Mouse (Mus musculus) CH12.LX (cell line): ENCODE data around the gene Il1b. TPM values are rescaled to one million over a fixed set of nuclear protein-coding genes. Genes with fewer than 3 reads are reported as not detected.

Experiments
- DNase-seq: peaks from one replicate; pipeline ENCODE4 v3.0.0-alpha.2; 2013; ENCODE audit errors: extremely low read depth
- H3K27ac ChIP-seq: 2 replicates; pipeline ENCODE4 v1.5.1; 2012; ENCODE audit warnings: low read depth, mild to moderate bottlenecking, control low read depth, moderate library complexity; ENCODE audit not compliant: insufficient read depth
- H3K27me3 ChIP-seq: replicated peaks from 2 replicates; pipeline ENCODE3; 2012; ENCODE audit warnings: inconsistent platforms
- H3K36me3 ChIP-seq, 2 experiments: replicated peaks in 1 of 2; 2 replicates each; pipeline versions ENCODE3 to v1.6.1; 2012; ENCODE audit warnings: inconsistent platforms in 1 of 2, low read length in 1 of 2, mild to moderate bottlenecking in 1 of 2, mixed read lengths in 1 of 2, moderate library complexity in 1 of 2; ENCODE audit not compliant: control insufficient read depth in 1 of 2, insufficient read depth in 1 of 2
- H3K4me1 ChIP-seq, 2 experiments: 2 replicates each; pipeline ENCODE4 v1.6.1; 2012; ENCODE audit warnings: inconsistent platforms in 1 of 2, moderate library complexity in 1 of 2; ENCODE audit not compliant: insufficient read depth in 2 of 2, control insufficient read depth in 1 of 2
- H3K4me2 ChIP-seq: 2 replicates; pipeline ENCODE4 v1.6.1; 2012; ENCODE audit warnings: low read depth, mild to moderate bottlenecking, control low read depth; ENCODE audit not compliant: poor library complexity, insufficient read depth, severe bottlenecking
- H3K4me3 ChIP-seq, 3 experiments: fragments of 150-350 bp in 1 of 3; sonication (generic) in 1 of 3; replicated peaks in 1 of 3; 2 replicates each; pipeline versions ENCODE3 to v1.5.1; 2011 to 2012; ENCODE audit warnings: low read depth in 2 of 3, low read length in 2 of 3, mild to moderate bottlenecking in 2 of 3, moderate library complexity in 2 of 3, control low read depth in 1 of 3, improper control_type of control experiment in 1 of 3, inconsistent platforms in 1 of 3, mixed read lengths in 1 of 3; ENCODE audit not compliant: poor library complexity in 1 of 3
- H3K79me2 ChIP-seq: replicated peaks from 2 replicates; pipeline ENCODE4 v1.6.1; 2012; ENCODE audit warnings: mild to moderate bottlenecking, moderate library complexity; ENCODE audit not compliant: control insufficient read depth, poor library complexity, insufficient read depth, severe bottlenecking; ENCODE audit errors: extremely low read depth
- H3K9ac ChIP-seq: 2 replicates; pipeline ENCODE4 v1.6.1; 2012; ENCODE audit warnings: low read depth, mild to moderate bottlenecking, control low read depth, moderate library complexity; ENCODE audit not compliant: insufficient read depth
- H3K9me3 ChIP-seq: replicated peaks from 2 replicates; pipeline ENCODE3; 2012; ENCODE audit warnings: low read length, inconsistent platforms, mixed read lengths
- BHLHE40 ChIP-seq: IDR thresholded peaks from 2 replicates; pipeline ENCODE4 v1.6.1; 2011; ENCODE audit warnings: mild to moderate bottlenecking, low read depth, low read length, improper control_type of control experiment
- CHD1 ChIP-seq: IDR thresholded peaks from 2 replicates; pipeline ENCODE4 v1.6.1; 2012; ENCODE audit warnings: low read depth, low read length, improper control_type of control experiment, inconsistent platforms
- CHD2 ChIP-seq: IDR thresholded peaks from 2 replicates; pipeline ENCODE4 v1.6.1; 2011; ENCODE audit warnings: low read length, improper control_type of control experiment
- CTCF ChIP-seq, 2 experiments: IDR thresholded peaks in 1 of 2; conservative IDR thresholded peaks in 1 of 2; 2 replicates each; pipeline ENCODE4 v1.5.1; 2011 to 2012; ENCODE audit warnings: low read depth in 2 of 2, low read length in 2 of 2, improper control_type of control experiment in 1 of 2, inconsistent platforms in 1 of 2, mild to moderate bottlenecking in 1 of 2, moderate library complexity in 1 of 2
- ELF1 ChIP-seq: IDR thresholded peaks from 2 replicates; pipeline ENCODE4 v1.6.1; 2014; ENCODE audit warnings: low read depth, mild to moderate bottlenecking, inconsistent platforms, low read length, improper control_type of control experiment
- HCFC1 ChIP-seq: IDR thresholded peaks from 2 replicates; pipeline ENCODE4 v1.6.1; 2012; ENCODE audit warnings: low read depth, mild to moderate bottlenecking, inconsistent platforms, low read length, improper control_type of control experiment
- KAT2A ChIP-seq: IDR thresholded peaks from 2 replicates; pipeline ENCODE4 v1.6.1; 2012; ENCODE audit warnings: low read length, improper control_type of control experiment, inconsistent platforms; ENCODE audit not compliant: insufficient replicate concordance
- MAX ChIP-seq: IDR thresholded peaks from 2 replicates; pipeline ENCODE4 v1.6.1; 2011; ENCODE audit warnings: low read length, improper control_type of control experiment
- MEF2A ChIP-seq: IDR thresholded peaks from 2 replicates; pipeline ENCODE4 v1.6.1; 2014; ENCODE audit warnings: low read depth, mild to moderate bottlenecking, inconsistent platforms, low read length, improper control_type of control experiment, borderline replicate concordance
- MXI1 ChIP-seq: IDR thresholded peaks from 2 replicates; pipeline ENCODE4 v1.6.1; 2011; ENCODE audit warnings: mild to moderate bottlenecking, low read depth, low read length, improper control_type of control experiment
- NELFE ChIP-seq: IDR thresholded peaks from 2 replicates; pipeline ENCODE4 v1.6.1; 2011; ENCODE audit warnings: low read depth, low read length, improper control_type of control experiment
- NRF1 ChIP-seq: IDR thresholded peaks from 2 replicates; pipeline ENCODE4 v1.6.1; 2014; ENCODE audit warnings: low read depth, mild to moderate bottlenecking, inconsistent platforms, low read length, improper control_type of control experiment, moderate library complexity
- PAX5 ChIP-seq: IDR thresholded peaks from 2 replicates; pipeline ENCODE4 v1.6.1; 2012; ENCODE audit warnings: low read length, inconsistent platforms, mixed read lengths
- POLR2A ChIP-seq: IDR thresholded peaks from 2 replicates; pipeline ENCODE4 v1.6.1; 2011; ENCODE audit warnings: low read depth, mild to moderate bottlenecking, improper control_type of control experiment, low read length
- RAD21 ChIP-seq: IDR thresholded peaks from 2 replicates; pipeline ENCODE4 v1.6.1; 2011; ENCODE audit warnings: low read depth, mild to moderate bottlenecking, low read length, improper control_type of control experiment, moderate library complexity
- SMC3 ChIP-seq: IDR thresholded peaks from 2 replicates; pipeline ENCODE4 v1.6.1; 2011; ENCODE audit warnings: low read depth, low read length, improper control_type of control experiment
- TBP ChIP-seq: conservative IDR thresholded peaks from 2 replicates; pipeline ENCODE4 v1.6.1; 2011; ENCODE audit warnings: low read depth, low read length, improper control_type of control experiment
- TCF12 ChIP-seq: IDR thresholded peaks from 2 replicates; pipeline ENCODE4 v1.6.1; 2014; ENCODE audit warnings: low read depth, mild to moderate bottlenecking, inconsistent platforms, low read length, improper control_type of control experiment
- USF1 ChIP-seq: IDR thresholded peaks from 2 replicates; pipeline ENCODE4 v1.6.1; 2014; ENCODE audit warnings: low read depth, mild to moderate bottlenecking, inconsistent platforms, low read length, improper control_type of control experiment
- ZC3H11A ChIP-seq: IDR thresholded peaks from 2 replicates; pipeline ENCODE4 v1.6.1; 2012; ENCODE audit warnings: low read depth, mild to moderate bottlenecking, inconsistent platforms, low read length, improper control_type of control experiment
- dilution Hi-C: fragments of 300-500 bp; cut with MboI; formaldehyde crosslinking; loops from 2 replicates; pipeline ENCODE4 v1.14.3; 2020; ENCODE audit warnings: low sequenced_read_pairs; ENCODE audit not compliant: extremely low pct_unique_long_range_greater_than_20kb, extremely low pct_ligation_motif_present
- in situ Hi-C: fragments of 300-500 bp; cut with MboI; formaldehyde crosslinking; loops from 3 replicates; pipeline ENCODE4 v1.14.3; 2019; ENCODE audit warnings: low sequenced_read_pairs, low pct_ligation_motif_present, low pct_unique_long_range_greater_than_20kb, mixed read lengths
- polyA plus RNA-seq: library from polyadenylated mRNA; unstranded; fragments of >175 nt; gene quantifications from 2 replicates; pipeline ENCODE4 v1.2.1, GENCODE M21; 2012; ENCODE audit warnings: low read depth; ENCODE audit not compliant: insufficient read length
- total RNA-seq, 2 experiments: library from RNA; depleted of rRNA; stranded (reverse); fragments of 300-350 nt in 1 of 2; fragments of >200 nt in 1 of 2; gene quantifications; 2 replicates each; pipeline ENCODE4 v1.2.3; 2012 to 2014

Gene Il1b
- total and polyA plus RNA-seq, 3 experiments: 0.23 to 0.44 TPM; not detected in 1

DNA sequence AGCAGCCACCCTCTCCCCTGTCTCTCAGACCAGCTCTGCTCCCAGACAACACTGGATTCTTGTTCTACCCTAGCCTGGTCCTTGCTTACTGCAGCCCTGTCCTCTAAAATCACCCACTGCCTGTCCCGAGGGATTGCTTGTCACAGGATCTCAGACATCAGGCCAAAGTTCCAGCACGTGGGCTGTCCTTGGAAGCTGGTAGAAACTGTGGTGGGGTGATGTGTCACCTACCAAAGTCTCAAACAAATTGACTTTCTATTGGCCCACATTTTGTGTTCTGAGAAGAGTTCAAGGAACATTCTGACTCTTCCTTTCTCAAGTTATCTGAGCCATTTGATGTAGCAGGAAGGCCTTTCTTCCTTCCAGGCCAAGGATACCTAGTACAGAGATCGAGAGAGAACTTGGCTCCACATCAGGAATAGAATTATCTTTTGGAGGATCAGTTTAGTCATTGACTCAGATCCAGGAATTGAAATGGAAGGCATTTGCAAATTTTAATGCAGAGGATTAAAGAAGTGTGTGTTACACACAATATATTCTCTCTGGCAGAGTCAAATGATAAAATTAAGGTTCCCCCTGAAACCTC is 9.9 kb downstream of the Il1b start:
- dilution Hi-C loops: no loop called here
- Histone ChIP-seq H3K4me2 (no peak overlapping the region), H3K36me3 (no peaks in the 10 kb centered on the region), H3K4me1 (peaks cover 0 to 8% of the 10 kb centered on the region in 2 experiments; a peak in 1 of 4 replicates), H3K27ac (no peak overlapping the region), H3K4me3 (no peak overlapping the region), H3K79me2 (no peaks in the 10 kb centered on the region), H3K9ac (no peak overlapping the region), H3K9me3 (no peaks in the 10 kb centered on the region), H3K27me3 (no peaks in the 10 kb centered on the region)
- TF ChIP-seq MXI1 (no peak), HCFC1 (no peak), TCF12 (no peak), CHD2 (no peak), POLR2A (no peak), CTCF (conservative IDR thresholded peaks at IDR 0.05 in 1 of 2, IDR thresholded peaks at IDR 0.05 in 1 of 2; ENCODE audit: low read depth in 2 of 2, low read length in 2 of 2) (no peak), SMC3 (no peak), MEF2A (no peak), PAX5 (no peak), ELF1 (no peak), KAT2A (no peak), NRF1 (no peak), MAX (no peak), USF1 (no peak), NELFE (no peak), ZC3H11A (no peak)
- in situ Hi-C loops: no loop called here
- no peak for DNase-seq

DNA sequence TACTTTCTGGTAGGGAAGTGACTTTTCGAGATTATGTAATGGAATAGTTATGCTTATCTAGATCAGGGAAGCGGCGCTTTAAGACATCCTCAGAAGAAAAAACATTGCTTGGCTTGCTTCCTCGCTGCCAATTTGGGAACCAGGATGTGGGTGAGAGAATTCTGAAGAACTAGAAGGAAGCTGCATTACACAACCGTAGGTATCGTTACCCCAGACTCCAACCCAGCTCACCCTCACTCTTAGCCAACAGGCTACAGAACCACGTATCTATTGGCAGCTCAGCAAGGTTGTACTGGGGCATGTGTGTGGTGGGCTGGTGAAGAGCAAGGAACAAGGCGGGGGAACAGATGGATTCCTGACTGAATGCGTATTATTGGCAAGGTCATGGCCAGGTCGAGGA is 10.7 kb downstream of the Il1b start:
- no peak overlapping the region for H3K27ac ChIP-seq
- TF ChIP-seq BHLHE40 (no peak), TBP (no peak), MEF2A (no peak), RAD21 (no peak), CHD1 (no peak)
- no peaks in the 10 kb centered on the region for H3K27me3 ChIP-seq
- no peak overlapping the region for H3K4me2 ChIP-seq
- peaks cover 0 to 8% of the 10 kb centered on the region in 2 experiments; a peak in 1 of 4 replicates for H3K4me1 ChIP-seq
- no peaks in the 10 kb centered on the region for H3K79me2 ChIP-seq
- H3K36me3 ChIP-seq: no peaks in the 10 kb centered on the region
- H3K9ac ChIP-seq: no peak overlapping the region
- no peak overlapping the region for H3K4me3 ChIP-seq
- no peaks in the 10 kb centered on the region for H3K9me3 ChIP-seq
- DNase-seq: no peak
- in situ Hi-C loops: no loop called here
- dilution Hi-C loops: no loop called here
